Comparison of ENCODE assay signal across 8 mouse cellular contexts in genomic region chr7:27731281-27731883, GRCm38 (mm10). TPM values are rescaled to one million over a fixed set of nuclear protein-coding genes. Genes with fewer than 3 reads are reported as not detected.
DNase-seq lines count a peak whose midpoint lies in the region; ATAC-seq and TF ChIP-seq lines count a peak whose summit lies in the region.

Zfp60 (plus strand) TSS chr7:27731389.

- peak within 1 kb of the TSS; percentile 98 for H3K4me3 ChIP-seq in bone marrow, adult 2 months (replicated peaks; ENCODE audit: control insufficient read depth, low read depth, low read length)
- peak within 1 kb of the TSS; percentile 74 for H3K4me3 ChIP-seq in embryonic facial prominence, embryonic 15.5 days (replicated peaks)
- peak within 1 kb of the TSS; percentile 70 for H3K4me3 ChIP-seq in limb, embryonic 14.5 days (replicated peaks; ENCODE audit: low read length)
- peak within 1 kb of the TSS; percentile 59 for H3K4me3 ChIP-seq in midbrain, postnatal 0 days (ENCODE audit: low read depth, low read length)

- peak within 1 kb of the TSS; percentile 89 for H3K27ac ChIP-seq in bone marrow, adult 2 months (ENCODE audit: control insufficient read depth, insufficient read depth, low read depth, low read length, poor library complexity)
- H3K27ac ChIP-seq in embryonic facial prominence, embryonic 15.5 days (replicated peaks), result peak within 1 kb of the TSS; percentile 97
- H3K27ac ChIP-seq in limb, embryonic 14.5 days (replicated peaks; ENCODE audit: low read depth, low read length), result peak within 1 kb of the TSS; percentile 92
- H3K27ac ChIP-seq in midbrain, postnatal 0 days (ENCODE audit: low read depth, low read length), result peak within 1 kb of the TSS; percentile 99

- H3K9me3 ChIP-seq in embryonic facial prominence, embryonic 15.5 days (replicated peaks), result no peaks in the 10 kb centered on the region
- no peaks in the 10 kb centered on the region for H3K9me3 ChIP-seq in limb, embryonic 14.5 days (ENCODE audit: control insufficient read depth, low read length)
- H3K9me3 ChIP-seq in midbrain, postnatal 0 days (ENCODE audit: low read length), result no peaks in the 10 kb centered on the region

- ATAC-seq in embryonic facial prominence, embryonic 15.5 days (ENCODE audit: insufficient number of reproducible peaks, low FRiP score, low TSS enrichment, low read depth), result peak; percentile 92
- peak; percentile 93 for ATAC-seq in limb, embryonic 14.5 days (ENCODE audit: low FRiP score, low read depth)
- ATAC-seq in midbrain, postnatal 0 days (ENCODE audit: low FRiP score), result peak; percentile 91

- peak within 1 kb of the TSS; percentile 77 for H3K9ac ChIP-seq in embryonic facial prominence, embryonic 15.5 days
- H3K9ac ChIP-seq in limb, embryonic 14.5 days (ENCODE audit: low read depth, low read length, severe bottlenecking), result peak within 1 kb of the TSS; percentile 84
- H3K9ac ChIP-seq in midbrain, postnatal 0 days (replicated peaks; ENCODE audit: low read length, poor library complexity, severe bottlenecking), result peak within 1 kb of the TSS; percentile 93

- H3K4me2 ChIP-seq in embryonic facial prominence, embryonic 15.5 days (replicated peaks), result peak within 1 kb of the TSS; percentile 61
- peak within 1 kb of the TSS; percentile 62 for H3K4me2 ChIP-seq in limb, embryonic 14.5 days (replicated peaks; ENCODE audit: low read depth, low read length, severe bottlenecking)
- peak within 1 kb of the TSS; percentile 58 for H3K4me2 ChIP-seq in midbrain, postnatal 0 days (ENCODE audit: low read depth, low read length, poor library complexity, severe bottlenecking)

- no peaks in the 10 kb centered on the region for H3K36me3 ChIP-seq in embryonic facial prominence, embryonic 15.5 days
- no peaks in the 10 kb centered on the region for H3K36me3 ChIP-seq in limb, embryonic 14.5 days (ENCODE audit: control insufficient read depth, insufficient read depth, low read length)
- H3K36me3 ChIP-seq in midbrain, postnatal 0 days (ENCODE audit: insufficient read depth, low read length), result no peaks in the 10 kb centered on the region

- peak; percentile 15; the same call in 1 of the 2 replicates for TF ChIP-seq CTCF in bone marrow, adult 2 months (IDR thresholded peaks at IDR 0.05; ENCODE audit: control insufficient read depth, insufficient read depth, low read length)
- peak; percentile 73 for TF ChIP-seq CTCF in midbrain, postnatal 0 days (IDR thresholded peaks at IDR 0.05)

- peak; percentile 53; the same call in 1 of the 2 replicates for TF ChIP-seq POLR2A in bone marrow, adult 2 months (IDR thresholded peaks at IDR 0.05; ENCODE audit: borderline replicate concordance, control insufficient read depth, low read depth, low read length)
- peak; percentile 79; the same call in 1 of the 2 replicates for TF ChIP-seq POLR2A in limb, embryonic 14.5 days (IDR thresholded peaks at IDR 0.05; ENCODE audit: borderline replicate concordance, extremely low read depth, insufficient read depth, insufficient read length)

- peak; percentile 93 for DNase-seq in 416B (ENCODE audit: low read depth)
- peak; percentile 83 for DNase-seq in heart, adult 8-10 months (ENCODE audit: low spot score)
- peak; percentile 89 for DNase-seq in kidney, adult 9 months
- peak; percentile 88 for DNase-seq in limb, embryonic 14.5 days (ENCODE audit: low spot score)
- peak; percentile 95 for DNase-seq in midbrain, postnatal 0 days (ENCODE audit: low spot score)
- DNase-seq in spleen, postnatal 14 days (ENCODE audit: low spot score in 2 of 2), result peak; percentile 60 to 72

- WGBS in bone marrow, adult 2 months, result 1% methylated on average over 35 of the region's 35 CpGs
- WGBS in embryonic facial prominence, embryonic 15.5 days, result under 1% methylated on average over 35 of the region's 35 CpGs
- under 1% methylated on average over 33 of the region's 35 CpGs for WGBS in limb, embryonic 14.5 days
- WGBS in midbrain, postnatal 0 days, result 1% methylated on average over 35 of the region's 35 CpGs

- H3K27me3 ChIP-seq in embryonic facial prominence, embryonic 15.5 days, result no peaks in the 10 kb centered on the region
- no peaks in the 10 kb centered on the region for H3K27me3 ChIP-seq in limb, embryonic 14.5 days (ENCODE audit: control insufficient read depth, insufficient read depth, low read length)
- H3K27me3 ChIP-seq in midbrain, postnatal 0 days (ENCODE audit: insufficient read depth, low read length), result no peaks in the 10 kb centered on the region

- H3K4me1 ChIP-seq in bone marrow, adult 2 months (ENCODE audit: control insufficient read depth, insufficient read depth, low read length), result no peaks in the 10 kb centered on the region
- peaks cover 13% of the 10 kb centered on the region for H3K4me1 ChIP-seq in embryonic facial prominence, embryonic 15.5 days
- H3K4me1 ChIP-seq in limb, embryonic 14.5 days (ENCODE audit: control insufficient read depth, insufficient read depth, low read length), result peaks cover 7% of the 10 kb centered on the region; the same call in 1 of the 2 replicates
- H3K4me1 ChIP-seq in midbrain, postnatal 0 days (ENCODE audit: insufficient read depth, low read length), result peaks cover 19% of the 10 kb centered on the region

RNA-seq across cellular contexts. Expression of gene Zfp60, which starts in this region (rescaled TPM):
- 2.7 and 4.5 TPM in 2 replicates for polyA plus RNA-seq in bone marrow, adult 2 months (2011; ENCODE audit: insufficient read depth, insufficient read length, low replicate concordance, missing spikeins)
- polyA plus RNA-seq in embryonic facial prominence, embryonic 15.5 days (2015; fragmentation: Nextera tagmentation; extraction: Ambion mirVana), result 37.7 and 38.2 TPM in 2 replicates
- 1 to 10 TPM; 8.0 to 9.5 (median 8.8) TPM for total RNA-seq in heart, adult 8-10 months (2022)
- 10.0 and 11.6 TPM in 2 replicates for polyA plus RNA-seq in limb, embryonic 14.5 days (2012; rRNA removed)
- 32.6 and 36.5 TPM in 2 replicates for polyA plus RNA-seq in limb, embryonic 14.5 days (2014; fragmentation: Nextera tagmentation; extraction: Ambion mirVana)
- 32.1 and 38.6 TPM in 2 replicates for total RNA-seq in midbrain, postnatal 0 days (2014; rRNA removed)
- polyA plus RNA-seq in midbrain, postnatal 0 days (2015; fragmentation: Nextera tagmentation; extraction: Ambion mirVana), result 38.1 and 40.9 TPM in 2 replicates

Comparison
In these comparisons a context has a peak if more than half of its experiments do, and no peak if none do; other contexts are left out.
1. Peak in every context shown above with its lines: DNase-seq, ATAC-seq, H3K4me3 ChIP-seq and H3K27ac ChIP-seq.